Mouse (Mus musculus) olfactory bulb, adult 2 months (tissue): ENCODE measurements around the gene Fgfr2.

ENCODE experiments used
- CTCF ChIP-seq: fragments of 200-500 bp; IDR thresholded peaks from 2 replicates; pipeline ENCODE4 v1.5.1; 2012; ENCODE audit warnings: low read depth, mild to moderate bottlenecking, low read length, moderate library complexity; ENCODE audit not compliant: insufficient read depth
- POLR2A ChIP-seq: fragments of 200-500 bp; IDR thresholded peaks from 2 replicates; pipeline ENCODE4 v1.6.1; 2012; ENCODE audit warnings: mild to moderate bottlenecking, low read depth, low read length, moderate library complexity; ENCODE audit not compliant: insufficient read depth

- TF ChIP-seq CTCF: no peak
- no peak for TF ChIP-seq POLR2A
These were observed 8.2 kb downstream of the Fgfr2 start for GRCm38 (mm10) chr7:133114847-133115470.
